Mouse (Mus musculus) right cerebral cortex, adult 2 months (tissue): ENCODE measurements at regions not wholly inside any gene's neighbourhood (a gene's known extent, or its start where the extent isn't known, plus 50 kb on each side); places are given as distances from the start of the nearest gene placed in this dataset.
A peak's percentile ranks its signal among the peaks of the same experiment; 100 is the strongest.

Experiments used
- DNase-seq, 2 experiments: peaks; one replicate each; pipeline ENCODE4 v3.0.0; 2021 to 2022; ENCODE audit warnings: low spot score in 2 of 2

- peak; percentile 84 to 86 for DNase-seq
Measured at GRCm38 (mm10) chr17:84028157-84028970, 159.4 kb downstream of the Zfp36l2 start.

DNA sequence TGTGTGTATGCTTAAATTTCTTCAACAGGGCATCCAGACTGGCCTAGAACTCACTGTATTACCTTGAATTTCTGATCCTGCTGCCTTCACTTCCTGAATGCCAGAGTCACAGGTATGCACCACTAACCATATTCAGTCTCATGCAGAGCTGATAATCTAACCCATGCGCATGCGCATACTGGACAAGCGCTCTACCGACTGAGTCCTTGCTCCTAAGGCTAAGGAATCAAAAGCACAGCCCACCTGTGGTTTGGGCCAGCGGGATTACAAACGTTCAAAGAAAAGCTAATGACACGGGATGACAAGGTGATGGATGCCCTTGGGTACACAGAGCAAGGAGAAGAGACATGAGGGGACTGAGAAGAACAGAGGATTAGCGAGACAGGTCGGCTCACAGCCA is 160.5 kb downstream of the Zfp36l2 start:
- no peak for DNase-seq

DNA sequence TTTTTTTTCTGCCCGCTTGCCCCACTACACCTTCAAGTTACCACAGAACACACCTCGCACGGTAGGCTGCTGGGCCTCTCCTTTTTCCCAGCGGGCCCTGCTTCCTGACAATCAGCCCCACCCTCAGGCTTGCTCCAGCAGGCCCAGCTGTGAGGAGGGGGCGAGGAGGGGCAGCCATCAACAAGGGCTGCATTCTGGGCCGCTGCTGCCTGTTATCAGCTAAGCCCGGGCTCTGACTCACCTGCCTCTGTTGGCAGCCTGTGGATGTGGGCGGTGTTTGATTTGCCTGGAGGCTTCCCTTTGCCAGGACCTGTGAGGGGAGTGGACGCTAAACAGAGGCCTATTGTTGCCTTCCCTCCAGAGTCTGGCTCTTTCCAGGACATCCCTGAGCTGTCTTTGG is 161.6 kb downstream of the Zfp36l2 start:
- peak; percentile 16 to 47 for DNase-seq

DNA sequence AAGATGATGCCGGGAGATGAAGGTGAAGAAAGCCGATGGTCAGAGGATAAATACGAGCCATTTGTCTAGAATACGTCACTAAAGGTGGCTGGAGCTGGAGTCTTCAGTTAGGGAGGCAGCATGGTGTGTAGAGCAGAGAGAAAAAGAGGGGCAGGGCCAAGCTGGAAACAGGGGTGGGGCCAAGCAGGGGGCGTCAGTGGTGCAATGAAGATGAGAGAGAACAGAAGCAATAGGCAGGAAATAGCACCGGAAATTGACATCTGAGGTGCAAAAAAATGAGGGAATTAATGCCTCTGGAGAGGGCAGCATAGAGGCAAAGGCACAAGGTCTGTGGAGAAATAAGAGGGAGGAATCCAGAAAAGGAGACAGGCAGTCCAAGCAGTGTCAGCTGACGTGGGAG is 165.4 kb downstream of the Zfp36l2 start:
- DNase-seq, result no peak

- DNase-seq, result no peak
Measured at GRCm38 (mm10) chr17:84018817-84019216, 168.9 kb downstream of the Zfp36l2 start.

DNA sequence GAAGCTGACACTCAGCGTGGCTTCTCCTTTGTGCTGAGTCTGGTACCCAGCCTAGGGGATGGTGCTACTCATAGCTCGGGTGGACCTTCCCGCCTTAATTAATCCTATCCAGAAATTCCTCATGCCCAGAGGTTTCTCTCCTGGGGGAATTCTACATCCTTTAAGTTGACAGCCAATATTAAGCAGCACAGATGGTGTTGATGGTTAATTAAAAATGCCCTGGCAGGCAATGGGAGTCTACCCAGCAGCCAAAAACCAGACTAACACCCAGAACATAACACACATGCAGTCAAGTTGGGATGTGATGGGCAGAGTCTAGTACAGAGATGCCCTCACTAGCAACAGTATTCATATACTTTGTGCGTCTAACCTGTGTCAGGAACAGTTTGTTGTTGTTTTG is 169.9 kb downstream of the Zfp36l2 start:
- DNase-seq, result no peak

- DNase-seq, result no peak
Measured at GRCm38 (mm10) chr17:84014287-84015039, 166.7 kb upstream of the Haao start.

DNA sequence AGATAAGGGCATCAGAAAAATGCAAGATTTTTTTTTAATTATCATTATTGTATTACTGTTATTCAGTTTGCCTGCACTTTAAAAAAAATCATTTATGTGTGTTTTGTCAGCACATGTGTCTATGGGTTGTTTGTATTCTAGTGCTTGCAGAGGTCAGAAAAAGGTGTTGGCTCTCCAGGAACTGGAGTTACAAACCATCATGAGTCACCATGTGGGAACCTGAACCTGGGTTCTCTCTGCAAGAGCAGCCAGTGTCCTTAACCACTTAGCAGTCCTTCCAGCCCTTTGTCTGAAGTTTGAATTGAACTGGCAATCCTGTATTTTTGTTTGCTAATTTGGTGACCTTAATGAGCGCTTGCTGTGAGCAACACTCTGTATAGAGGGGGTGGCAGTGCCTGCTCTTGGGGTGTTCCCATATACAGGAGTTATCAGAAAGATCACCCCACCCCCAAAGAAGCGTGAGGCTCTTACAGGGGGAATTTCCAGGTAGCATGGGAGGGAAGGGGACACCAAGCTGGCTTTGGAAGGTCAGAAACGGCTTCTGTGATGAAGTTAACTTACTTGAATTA is 162.8 kb upstream of the Haao start:
- DNase-seq, result no peak

GRCm38 (mm10) chr17:84009966-84010365 is 162.2 kb upstream of the Haao start:
- DNase-seq, result no peak

GRCm38 (mm10) chr17:84009194-84009593 is 161.4 kb upstream of the Haao start:
- DNase-seq, result peak; percentile 21 to 39

DNA sequence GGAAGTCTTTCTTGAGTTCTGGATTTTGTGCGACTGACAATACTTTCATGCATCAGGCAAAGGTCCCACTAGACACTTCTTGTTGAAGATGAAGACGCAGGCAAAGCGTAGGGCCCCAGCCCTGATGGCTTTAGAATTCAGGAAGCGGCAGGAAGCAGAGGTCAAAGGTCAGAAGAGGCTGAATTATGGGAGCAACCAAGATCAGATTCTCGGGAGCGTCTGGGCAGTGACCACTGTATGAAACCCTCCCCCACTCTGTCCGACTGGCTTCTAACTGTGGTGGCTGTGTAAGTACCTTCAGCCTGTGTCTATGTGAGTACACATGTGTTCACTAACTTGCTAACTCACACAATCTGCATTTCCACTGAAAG is 160.9 kb upstream of the Haao start:
- DNase-seq, result no peak

- no peak for DNase-seq
Measured at GRCm38 (mm10) chr17:84008035-84008681, 160.4 kb upstream of the Haao start.

GRCm38 (mm10) chr17:84006748-84007147 is 159.0 kb upstream of the Haao start:
- DNase-seq, result no peak

GRCm38 (mm10) chr17:84004237-84004636 is 156.5 kb upstream of the Haao start:
- DNase-seq, result no peak

DNA sequence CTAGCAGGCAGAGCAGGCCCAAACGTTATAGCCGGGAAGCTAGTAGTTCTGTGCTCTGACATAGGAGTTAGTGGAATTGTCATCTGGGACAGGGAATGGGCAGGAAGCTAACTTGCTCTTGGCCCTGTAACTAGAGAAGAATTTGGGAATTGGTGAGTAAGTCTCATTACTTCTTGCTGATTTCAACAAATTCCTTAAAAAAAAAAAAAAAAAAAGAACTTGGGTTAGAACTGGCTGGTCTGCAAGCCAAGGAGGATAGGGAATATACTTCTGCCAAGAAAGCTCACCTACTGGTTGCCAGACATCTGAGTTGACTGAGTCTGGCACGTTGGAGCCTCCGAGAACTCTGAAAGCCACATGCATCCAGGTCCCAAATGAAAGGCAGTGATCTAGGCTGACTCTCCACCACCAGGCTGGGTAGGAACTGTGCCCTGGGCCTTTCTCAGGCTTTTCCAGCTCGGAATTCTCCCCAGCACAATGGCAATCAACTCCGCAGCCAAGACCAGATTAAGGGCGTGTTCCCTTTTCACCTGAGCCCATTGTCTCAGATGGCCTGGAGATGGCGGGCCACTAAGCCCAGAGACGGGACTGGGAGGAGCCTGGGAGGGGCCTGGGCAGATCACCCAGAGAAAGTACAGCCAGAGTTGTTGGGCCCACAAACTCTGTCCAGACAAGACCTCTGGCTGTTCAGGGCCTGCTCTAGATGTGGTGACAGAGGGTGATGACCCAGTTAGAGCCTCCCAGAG is 155.9 kb upstream of the Haao start:
- DNase-seq, result no peak

DNA sequence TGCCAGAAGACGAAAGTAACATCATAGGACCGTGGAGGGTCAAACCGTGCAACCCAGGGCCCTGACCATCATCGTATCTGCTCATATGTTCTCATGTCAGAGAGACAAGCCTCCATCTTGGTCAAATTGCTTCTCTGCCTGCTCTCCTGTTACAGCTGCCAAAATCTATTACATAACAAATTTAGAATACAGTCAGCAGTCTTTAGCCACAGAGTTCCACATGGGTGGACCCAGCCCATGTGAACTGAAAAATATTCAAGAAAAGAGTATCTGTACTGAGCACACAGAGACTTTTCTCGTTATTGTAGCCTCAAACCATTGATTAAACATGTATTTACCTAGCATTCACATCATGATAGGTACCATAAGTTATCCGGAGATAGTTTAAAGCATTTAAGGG is 155.2 kb upstream of the Haao start:
- no peak for DNase-seq

GRCm38 (mm10) chr17:84002327-84002726 is 154.6 kb upstream of the Haao start:
- DNase-seq, result no peak

- no peak for DNase-seq
Measured at GRCm38 (mm10) chr17:84000115-84000514, 152.4 kb upstream of the Haao start.

DNA sequence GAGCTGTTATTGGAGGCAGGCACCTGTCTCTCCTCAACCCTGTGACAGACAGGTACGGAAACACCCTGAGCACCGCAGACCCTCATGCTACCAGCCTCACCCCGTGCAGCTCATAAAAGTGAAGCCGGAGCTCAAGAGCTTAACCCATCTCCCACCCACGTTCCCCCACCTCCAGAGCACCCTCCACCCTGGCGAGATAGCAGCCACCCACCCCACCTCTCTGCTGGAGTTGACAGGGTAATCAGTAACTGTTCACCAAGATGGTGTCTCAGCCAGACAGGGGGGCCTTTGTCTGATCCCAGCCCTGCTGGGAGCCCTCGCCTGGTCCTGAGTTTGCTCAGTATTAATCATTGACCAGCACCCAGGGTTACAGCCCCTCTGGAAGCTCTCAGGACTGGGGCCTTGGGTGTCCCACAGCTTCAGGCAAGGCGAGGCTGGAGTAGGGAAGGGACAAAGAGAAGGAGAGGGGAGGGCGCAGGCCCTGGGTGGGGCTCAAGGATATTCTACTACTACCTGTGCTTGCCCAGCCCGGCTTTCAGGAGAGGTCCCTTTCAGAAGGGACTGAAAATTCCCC is 151.3 kb upstream of the Haao start:
- no peak for DNase-seq

DNA sequence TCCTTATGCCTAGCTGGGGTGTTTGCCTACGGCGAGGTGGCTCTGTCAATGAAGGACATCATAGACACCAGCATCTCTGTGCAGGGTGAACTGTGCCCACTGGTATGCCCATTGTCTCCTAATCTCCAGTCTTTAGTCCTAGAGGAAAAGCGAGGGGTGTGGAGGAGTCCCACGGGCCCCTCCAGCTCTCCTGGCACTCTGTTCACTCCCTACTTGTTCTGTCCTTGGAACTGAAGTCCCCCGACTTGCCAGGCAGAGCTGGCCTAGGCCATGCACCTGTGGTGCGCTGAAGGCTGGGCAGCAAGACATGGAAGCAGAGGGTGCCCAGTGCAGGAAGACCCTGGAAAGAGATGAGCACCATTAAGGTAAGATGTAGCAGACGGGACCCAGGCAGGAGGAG is 150.6 kb upstream of the Haao start:
- no peak for DNase-seq

GRCm38 (mm10) chr17:83997778-83998177 is 150.0 kb upstream of the Haao start:
- peak; percentile 43 to 54 for DNase-seq
